Mouse (Mus musculus) hematopoietic stem cell, adult 5-6 weeks (primary cell): Measurements from ENCODE around the gene Shroom3. TPM values are rescaled to one million over a fixed set of nuclear protein-coding genes. Genes with fewer than 3 reads are reported as not detected.

Experiments
- ATAC-seq, 2 experiments: fragments of 125-278 bp in 1 of 2; replicated peaks in 1 of 2; 2 replicates each; pipeline ENCODE4 v1.8.0; 2016 to 2017; ENCODE audit warnings: inconsistent platforms in 2 of 2, mild to moderate bottlenecking in 2 of 2, moderate number of reproducible peaks in 2 of 2, low read depth in 1 of 2, moderate TSS enrichment in 1 of 2; ENCODE audit not compliant: low FRiP score in 2 of 2, poor library complexity in 2 of 2, severe bottlenecking in 2 of 2, insufficient read depth in 1 of 2, low TSS enrichment in 1 of 2
- total RNA-seq: library from RNA; stranded (forward); fragments of 172-1452, 232-1000 nt; gene quantifications from 2 replicates; pipeline ENCODE4 v1.2.3, GENCODE M21; 2017

Gene Shroom3
- total RNA-seq, 1 experiment from 2014 or later: 0.15 TPM

GRCm38 (mm10) chr5:92721610-92722009 lies 38.4 kb downstream of the Shroom3 start:
- no peak for ATAC-seq

DNA sequence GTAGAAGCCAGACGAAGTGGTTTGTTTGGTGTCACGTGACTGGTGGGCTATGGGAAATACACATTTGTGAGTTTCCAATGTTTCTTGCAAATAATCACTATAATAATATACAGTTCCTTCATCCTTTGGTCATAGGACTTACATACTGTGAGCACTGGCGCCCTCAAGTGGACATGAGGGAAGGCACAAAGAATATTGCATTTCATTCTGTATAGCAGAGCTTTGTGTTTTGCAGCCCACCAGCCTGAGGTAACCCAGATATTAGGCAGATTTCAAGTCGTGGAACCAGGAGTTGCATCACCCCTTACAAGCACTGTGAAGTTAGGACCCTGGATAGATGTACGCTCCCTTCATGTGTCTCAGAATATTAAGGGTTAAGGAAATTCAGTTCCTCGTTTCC lies 42.7 kb downstream of the Shroom3 start:
- peak; percentile 53 to 76; a peak in 3 of 4 replicates for ATAC-seq

GRCm38 (mm10) chr5:92728252-92728828 lies 45.1 kb downstream of the Shroom3 start:
- ATAC-seq: 0 out of 4 replicates have a peak, but pooled peaks of 1 of the 2 experiments have one; percentile 29

DNA sequence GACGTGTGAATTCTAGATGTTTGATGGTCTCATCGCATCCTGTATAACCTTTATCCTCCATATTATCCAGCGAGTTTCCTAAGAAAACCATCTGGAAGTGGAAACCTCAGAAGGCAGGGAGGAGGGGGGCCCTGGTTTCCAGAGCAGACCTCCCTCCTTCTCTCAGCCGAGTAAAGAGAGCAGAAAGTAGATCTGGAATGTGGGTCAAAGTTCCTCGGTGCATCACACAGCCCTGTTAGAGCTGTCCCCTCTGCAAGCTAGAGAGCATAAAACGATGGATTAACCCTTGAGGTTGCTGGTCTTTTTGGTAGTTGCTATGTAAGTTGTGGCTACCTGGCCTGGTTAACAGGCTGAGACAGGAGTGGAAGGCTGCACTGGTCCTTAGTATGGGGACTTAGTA lies 46.0 kb downstream of the Shroom3 start:
- no peak for ATAC-seq

GRCm38 (mm10) chr5:92741802-92742201 lies 58.6 kb downstream of the Shroom3 start:
- no peak for ATAC-seq

- no peak for ATAC-seq
These were observed 59.5 kb downstream of the Shroom3 start for GRCm38 (mm10) chr5:92742701-92743100.

DNA sequence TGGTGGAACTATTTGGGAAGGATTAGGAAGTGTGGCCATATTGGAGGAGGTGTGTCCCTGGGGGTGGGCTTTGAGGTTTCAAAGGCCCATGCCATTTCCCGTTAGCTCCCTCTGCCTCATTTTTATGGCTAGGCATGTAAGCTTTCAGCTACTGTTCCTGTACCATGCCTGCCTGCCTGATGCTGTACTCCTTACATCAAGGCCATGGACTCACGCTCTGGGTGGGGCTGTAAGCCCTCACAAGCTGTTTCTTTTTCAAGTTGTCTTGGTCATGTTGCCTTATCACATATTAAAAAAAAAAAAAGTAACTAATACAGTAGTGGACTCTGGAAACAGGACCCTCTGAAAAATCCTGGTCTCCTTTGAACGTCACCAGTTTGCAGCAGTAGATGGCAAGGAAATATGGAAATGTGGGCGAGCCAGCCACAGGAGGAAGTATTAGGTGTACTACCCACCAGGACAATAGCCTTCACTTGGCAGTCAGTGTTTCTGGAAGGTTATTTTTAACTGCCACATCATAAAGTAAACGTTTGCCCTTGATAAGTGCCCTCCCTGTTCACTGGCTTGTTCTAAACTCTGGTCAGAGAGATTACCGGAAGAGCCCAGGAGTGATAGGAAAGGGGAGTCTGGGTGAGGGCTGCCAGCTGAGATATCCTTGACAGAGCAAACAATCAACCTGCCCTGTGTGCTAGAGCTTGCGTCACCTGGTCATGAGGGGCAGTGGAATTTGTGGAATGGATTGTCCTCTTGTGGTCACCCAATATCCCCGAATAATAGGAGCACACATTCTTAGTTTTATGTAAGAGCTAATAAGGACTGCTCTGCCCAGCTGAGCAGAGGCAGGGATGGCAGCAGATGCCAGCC lies 62.4 kb downstream of the Shroom3 start:
- no peak for ATAC-seq

DNA sequence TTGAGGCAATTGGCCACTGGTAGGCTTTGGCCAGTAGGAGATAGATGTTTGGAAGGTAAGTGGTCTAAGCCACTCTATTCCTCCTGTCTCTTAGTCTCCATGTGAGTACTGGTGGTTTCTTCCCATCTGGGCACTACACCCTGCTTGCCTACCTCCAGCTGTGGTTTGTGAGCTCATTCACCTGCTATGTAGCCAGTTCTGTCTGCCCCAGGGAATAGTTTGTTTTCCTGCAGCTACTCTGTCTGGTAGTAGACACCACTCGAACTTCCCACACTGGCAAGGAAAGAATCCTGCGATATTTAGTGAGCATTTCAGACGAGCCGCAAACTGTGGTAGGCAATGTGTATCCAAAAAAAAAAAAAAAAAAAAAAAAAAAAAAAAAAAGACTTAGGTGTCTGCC lies 68.3 kb downstream of the Shroom3 start:
- ATAC-seq: no peak

DNA sequence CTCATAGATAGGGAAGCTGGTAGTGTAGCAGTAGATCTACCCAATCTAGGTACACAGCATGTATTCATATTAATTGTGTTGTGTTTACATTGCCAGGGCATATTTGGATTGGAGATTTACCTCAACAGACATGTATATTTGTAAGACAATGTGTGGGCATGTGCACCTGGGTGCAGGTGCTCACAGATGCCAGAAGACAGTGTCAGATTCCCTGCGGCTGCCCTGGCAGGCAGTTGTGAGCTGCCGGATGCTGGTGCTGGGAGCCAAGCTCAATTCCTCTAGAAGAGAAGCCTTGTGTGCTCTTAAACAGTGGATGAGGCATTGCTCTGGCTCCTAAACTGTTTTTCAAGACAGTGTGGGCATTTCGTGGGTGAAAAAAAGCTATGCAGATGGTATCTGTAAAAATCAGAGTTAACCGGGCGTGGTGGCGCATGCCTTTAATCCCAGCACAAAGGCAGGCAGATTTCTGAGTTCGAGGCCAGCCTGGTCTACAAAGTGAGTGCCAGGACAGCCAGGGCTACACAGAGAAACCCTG lies 72.1 kb downstream of the Shroom3 start:
- no peak for ATAC-seq

- ATAC-seq: no peak
These were observed 76.0 kb downstream of the Shroom3 start for GRCm38 (mm10) chr5:92759156-92759745.

DNA sequence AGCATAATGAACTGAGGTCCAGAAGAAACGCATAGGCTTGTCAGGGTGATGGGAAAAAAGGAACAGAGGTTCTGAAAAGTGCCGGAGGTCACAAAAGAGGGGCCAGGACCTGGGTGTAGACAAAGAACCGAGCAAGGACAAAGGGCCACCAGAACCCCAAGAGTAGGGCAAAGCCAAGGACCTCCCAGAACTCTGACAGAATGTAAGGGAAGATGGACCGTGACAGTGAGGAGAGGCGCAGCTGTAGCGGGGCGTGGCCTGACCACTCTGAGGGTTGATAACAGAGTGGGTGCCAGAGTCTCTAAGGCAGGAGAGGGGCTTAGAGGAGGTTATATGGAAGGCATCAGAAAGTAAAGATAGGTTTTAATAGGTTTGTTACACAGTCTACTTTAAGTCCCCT lies 77.3 kb downstream of the Shroom3 start:
- ATAC-seq: no peak

DNA sequence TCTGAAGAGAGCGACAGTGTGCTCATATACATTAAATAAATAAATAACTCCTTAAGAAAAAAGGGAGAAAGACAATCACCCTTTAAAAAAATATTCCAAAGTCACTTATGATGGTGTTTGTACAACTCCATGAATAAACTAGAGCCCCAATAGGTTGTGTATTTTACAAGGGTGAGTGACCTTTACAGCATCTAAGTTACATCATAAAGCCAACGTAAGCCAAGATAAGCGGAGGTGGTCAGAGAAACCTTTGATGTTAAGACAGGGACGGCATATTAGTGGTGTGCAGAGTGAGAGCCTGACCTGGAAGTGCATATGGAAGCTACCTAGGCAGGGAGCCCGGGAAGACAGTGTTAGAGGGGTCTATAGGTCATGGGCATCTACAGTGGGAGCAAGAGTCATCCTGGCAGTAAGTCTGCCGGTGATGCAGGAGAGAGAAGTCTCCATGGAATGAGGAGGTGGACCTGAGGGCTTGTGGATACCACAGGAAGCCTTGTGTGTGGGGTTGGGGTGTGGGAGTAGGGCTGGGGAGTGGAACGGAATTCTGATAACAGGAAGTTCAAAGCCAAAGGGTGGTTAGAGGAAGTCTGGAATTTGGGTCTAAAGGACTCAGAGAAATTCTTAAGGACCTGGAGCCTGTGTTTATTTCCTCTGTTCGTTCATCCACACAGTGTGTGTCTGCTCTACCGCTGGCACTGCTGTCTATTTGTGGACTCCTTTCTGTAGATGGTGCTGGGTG lies 78.5 kb downstream of the Shroom3 start:
- ATAC-seq: no peak

DNA sequence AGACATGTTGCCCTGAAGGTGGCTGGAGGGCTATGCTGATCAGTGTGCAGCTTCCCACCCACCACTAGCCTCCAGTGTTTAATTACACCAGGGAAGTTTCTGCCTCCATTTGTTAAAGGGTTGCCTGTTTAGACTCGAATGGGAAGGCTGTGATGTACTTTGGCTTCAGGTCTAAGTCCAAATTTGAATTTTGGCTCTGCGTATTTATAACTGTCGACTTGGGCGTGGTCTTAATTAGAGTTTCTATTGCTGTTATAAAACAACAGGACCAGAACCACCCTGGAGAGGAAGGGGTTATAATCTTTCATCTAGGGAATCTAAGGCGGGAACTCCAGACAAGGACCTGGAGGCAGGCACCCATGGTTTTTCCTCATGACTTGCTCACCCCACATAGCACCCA lies 79.2 kb downstream of the Shroom3 start:
- ATAC-seq: no peak

DNA sequence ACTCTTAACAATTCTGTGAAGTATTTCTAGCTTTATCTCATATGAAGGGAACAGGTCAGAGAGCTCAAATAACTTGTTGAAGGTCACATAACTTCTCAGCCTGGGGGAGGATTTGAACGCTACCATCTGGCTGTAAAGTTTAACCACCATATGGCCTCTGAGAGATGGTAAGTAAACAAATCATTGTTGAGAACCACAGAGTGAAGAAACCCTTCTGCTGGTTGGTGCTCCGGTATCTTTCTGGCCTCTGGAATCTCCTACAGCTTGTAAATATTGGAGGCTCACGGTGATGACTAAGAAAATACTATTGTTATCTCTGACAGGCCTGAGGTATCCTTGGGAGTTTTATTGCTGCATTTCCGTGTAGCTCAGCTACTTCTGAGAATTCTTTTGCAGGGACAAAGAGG lies 80.3 kb downstream of the Shroom3 start:
- no peak for ATAC-seq

GRCm38 (mm10) chr5:92766301-92766700 lies 83.1 kb downstream of the Shroom3 start:
- no peak for ATAC-seq

GRCm38 (mm10) chr5:92767194-92767777 lies 84.1 kb downstream of the Shroom3 start:
- ATAC-seq: no peak

- ATAC-seq: no peak
These were observed 84.6 kb downstream of the Shroom3 start for GRCm38 (mm10) chr5:92767857-92768291.
